Mouse (Mus musculus) right cerebral cortex, postnatal 25 days (tissue): ENCODE measurements around the gene Armcx5.
"Not testable (repeated sequence)": the region's sequence is repeated elsewhere in the genome, so short reads cannot be mapped to it uniquely, and the experiment has no call there.

ENCODE experiments used
- DNase-seq: peaks from one replicate; pipeline ENCODE4 v3.0.0; 2022

Gene Armcx5

DNA sequence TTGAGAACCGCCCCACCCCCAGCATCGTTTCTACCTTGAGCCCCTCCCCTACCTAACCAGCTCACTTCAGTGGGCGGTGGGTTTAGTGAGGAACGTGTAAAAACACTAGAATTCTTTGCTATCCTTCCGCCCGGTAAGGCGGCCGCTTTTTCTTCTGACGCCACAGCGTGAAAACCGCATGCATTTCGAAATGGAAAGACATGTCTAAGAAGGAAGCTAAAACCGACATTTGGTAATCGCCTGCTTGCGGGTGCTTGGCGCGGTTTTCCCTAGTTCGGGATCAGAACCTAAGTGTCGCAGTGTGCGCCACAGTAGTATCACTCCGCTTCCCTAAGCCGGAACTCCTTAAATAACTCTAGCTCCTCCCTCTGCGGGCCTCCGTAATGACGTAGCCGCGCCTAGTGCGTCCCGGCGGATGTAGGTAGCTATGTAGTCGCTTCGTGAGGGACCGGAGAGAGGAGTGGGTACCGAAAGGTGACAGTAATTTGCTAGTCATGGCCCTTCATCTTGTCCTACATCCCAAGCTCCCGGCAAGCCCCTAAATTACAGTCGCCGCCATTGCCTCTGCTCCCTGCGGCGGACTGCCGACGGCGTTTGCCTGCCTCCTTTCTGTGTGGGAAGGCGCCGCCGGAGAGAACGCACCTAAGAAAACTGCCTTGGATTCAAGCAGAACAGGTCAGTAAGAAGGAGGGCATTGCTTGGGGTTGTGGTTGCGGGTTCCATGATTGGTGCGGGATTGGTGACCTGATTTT lies at the start of gene Armcx5, which contains the start of gene Gprasp1:
Gene Armcx5, plus strand, starts transcription at position 430 of the 752 bp plus-strand sequence.
Gene Gprasp1, plus strand, starts transcription at position 430 of the 752 bp plus-strand sequence.
- DNase-seq, result peak; percentile 84

DNA sequence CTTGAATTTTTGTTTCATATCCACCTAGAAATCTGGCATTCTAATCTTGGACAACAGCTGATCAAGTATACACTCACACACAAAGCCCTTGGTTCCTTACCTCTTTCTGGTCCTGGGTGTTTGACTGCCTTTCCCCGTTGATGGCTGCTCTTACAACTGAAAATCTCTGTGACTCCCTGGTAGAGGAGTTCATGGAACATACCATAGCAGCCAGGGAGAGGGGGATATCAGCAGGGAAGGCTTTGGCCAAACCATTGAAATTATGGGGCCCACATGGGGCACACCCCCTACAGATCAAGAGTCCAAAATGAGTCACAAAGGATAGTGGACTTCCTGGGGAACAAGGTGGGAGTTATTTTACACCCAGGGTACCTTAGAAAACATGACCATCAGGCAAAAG lies 48.9 kb upstream of the Armcx5 start, which contains the start of gene Tcp11x2:
Gene Tcp11x2, minus strand, starts transcription at position 158 of the 400 bp plus-strand sequence.
- DNase-seq, result no peak

DNA sequence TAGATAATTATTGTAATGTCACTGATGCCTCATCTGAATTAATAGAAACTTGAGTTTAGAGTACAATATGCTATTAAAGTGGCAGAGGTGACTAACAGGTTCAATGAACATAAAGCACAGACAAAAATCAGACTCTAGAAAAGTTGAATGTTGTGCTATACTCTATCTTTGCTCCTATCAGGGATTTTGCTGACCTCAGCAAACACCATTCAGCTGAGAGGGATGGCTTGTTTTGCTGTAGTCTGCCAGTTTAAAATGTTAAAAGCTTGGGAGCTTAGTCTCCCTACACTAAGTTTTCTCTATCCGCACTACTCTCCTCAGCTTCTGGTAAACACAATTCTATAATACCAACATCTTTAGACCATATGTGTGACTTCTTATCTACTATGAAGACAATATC lies 39.4 kb upstream of the Armcx5 start:
- DNase-seq, result no peak

DNA sequence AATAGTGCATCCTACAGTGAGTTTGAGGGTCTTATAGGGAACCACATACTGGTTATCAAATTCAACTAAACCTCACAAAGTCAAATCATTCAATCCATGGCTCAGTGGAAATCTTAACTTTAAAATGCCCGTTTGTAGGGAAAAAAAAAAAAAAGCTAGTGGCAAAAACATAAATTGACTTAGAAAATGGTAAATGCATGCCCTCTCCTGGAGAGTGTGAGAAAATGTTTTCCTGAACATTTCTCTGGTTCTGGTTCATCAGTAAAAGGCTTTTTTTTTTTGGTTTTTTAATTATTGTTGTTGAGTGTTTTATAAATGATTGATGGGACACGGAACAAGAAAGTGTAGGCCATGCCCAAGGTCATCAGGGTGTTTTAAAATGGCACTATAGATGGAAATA lies 38.2 kb upstream of the Armcx5 start:
- no peak for DNase-seq

DNA sequence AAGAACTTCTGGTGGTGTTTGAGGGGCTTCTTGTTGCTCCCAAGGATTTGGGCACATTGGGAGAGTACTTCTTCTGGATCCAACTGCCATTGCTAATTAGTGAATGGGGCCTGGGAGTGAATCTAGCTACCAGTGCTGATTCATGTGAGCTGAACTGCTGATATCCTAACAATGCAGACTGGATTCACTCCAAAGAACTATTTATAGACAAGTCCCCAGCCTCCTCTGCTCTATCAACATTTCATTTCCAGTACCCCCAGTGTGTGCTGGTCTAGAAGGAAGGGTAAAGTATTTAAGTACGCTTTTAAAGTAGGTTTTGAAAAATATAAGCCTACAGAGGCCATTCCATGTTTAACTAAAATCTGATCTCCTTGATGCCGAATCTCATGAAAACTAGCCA lies 29.7 kb upstream of the Armcx5 start:
- DNase-seq, result no peak

DNA sequence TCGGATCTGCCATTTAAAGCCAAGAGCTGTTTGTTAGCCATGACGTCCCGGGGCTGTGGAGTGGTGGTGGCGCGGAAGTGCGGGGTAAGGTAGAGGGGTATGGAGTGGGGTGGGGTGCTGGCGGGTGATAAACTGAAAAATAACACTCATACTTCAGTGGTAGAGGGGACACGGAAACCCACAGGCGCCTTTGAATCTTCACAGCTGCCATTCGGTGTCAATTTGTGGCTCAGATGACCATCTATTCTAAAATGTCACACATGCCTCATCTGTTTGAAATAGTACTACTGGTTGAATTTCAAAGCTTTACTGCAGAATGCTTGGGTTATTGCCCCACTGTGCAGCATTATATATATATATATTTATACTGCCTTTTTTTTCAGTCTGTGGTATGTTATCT lies 17.4 kb upstream of the Armcx5 start, which contains the start of gene Tmsb15a:
Gene Tmsb15a, minus strand, starts transcription at position 101 of the 400 bp plus-strand sequence.
- no peak for DNase-seq

DNA sequence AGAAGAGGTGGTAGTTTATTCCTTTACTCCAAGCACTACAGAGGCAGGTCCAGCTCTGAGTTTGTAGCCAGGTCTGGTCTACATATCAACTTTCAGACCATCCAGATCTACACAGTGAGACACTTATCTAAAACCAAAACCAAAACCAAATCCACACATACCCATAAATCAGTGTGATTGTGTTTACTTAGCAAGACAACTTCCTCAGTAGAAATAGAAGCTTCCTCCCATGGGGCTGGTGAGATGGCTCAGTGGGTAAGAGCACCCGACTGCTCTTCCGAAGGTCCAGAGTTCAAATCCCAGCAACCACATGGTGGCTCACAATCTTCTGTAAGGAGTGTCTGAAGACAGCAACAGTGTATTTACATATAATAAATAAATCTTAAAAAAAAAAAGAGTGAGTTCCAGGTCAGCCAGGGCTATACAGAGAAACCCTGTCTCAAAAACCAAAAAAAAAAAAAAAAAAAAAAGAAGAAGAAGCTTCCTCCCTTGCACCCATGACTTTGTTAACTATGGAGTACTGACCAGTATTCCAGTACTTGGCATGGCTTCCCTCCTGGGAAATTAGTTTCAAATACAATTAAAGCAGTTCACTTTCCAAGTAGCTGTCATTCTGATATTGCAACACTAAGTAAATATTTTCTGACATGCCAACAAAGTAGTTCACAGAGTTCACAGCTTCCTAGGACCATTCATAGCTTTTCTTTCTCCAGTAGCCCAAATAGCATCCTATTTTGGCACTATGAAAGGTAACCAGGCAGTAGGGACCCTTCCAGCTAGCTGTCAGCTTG lies 3.6 kb upstream of the Armcx5 start:
- no peak for DNase-seq

DNA sequence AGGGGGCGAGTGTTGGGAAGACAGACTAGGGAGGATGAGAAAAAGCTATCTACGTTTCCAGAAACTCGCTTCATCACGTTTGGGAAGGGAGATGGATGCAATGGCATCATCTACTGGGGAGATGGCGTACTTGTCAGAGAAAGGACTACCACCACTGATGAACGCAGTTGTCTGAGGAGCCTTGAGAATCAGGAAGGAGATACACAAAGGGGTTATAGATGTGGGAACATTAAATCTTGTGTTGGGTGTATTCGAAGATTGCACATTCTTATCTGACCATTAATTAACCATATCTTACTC lies 473 bp downstream of the Armcx5 start:
- DNase-seq, result no peak

DNA sequence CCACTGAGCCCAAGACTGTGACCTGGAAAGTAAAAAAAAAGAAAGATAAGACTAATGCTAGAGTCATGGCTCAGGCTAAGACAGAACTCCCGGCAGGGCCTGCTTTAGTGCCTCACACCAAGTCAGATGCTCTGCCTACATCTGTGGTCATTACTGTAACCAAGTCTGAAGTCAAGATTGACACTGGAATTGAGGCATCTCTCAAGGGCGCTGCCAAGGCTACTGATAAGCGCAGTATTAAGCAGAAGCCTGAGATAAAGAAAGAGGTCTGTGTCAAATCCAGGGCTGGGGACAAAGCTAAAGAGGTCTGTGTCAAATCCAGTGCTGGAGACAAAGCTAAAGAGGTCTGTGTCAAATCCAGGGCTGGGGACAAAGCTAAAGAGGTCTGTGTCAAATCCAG lies 2.8 kb downstream of the Armcx5 start:
- DNase-seq, result not testable (repeated sequence)

DNA sequence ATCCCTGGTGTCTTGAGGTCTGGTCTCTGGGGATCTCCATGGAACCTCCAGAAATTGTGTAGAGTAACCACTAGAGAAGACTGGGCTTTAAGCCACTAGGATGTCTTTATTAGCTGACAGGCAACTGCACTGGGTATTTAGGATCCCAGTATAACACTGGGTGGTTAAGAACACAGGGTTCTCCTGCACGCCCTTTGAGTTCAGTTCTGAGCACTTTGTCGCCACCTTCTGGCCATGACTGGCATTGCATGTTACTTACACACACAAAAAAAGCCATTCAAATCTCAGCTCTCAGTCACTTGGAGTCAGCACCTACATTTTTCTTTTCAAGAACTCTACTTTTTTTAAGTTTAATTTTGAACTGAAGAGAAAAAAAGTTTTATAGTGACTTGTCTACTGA lies 10.3 kb downstream of the Armcx5 start:
- DNase-seq, result peak; percentile 60

DNA sequence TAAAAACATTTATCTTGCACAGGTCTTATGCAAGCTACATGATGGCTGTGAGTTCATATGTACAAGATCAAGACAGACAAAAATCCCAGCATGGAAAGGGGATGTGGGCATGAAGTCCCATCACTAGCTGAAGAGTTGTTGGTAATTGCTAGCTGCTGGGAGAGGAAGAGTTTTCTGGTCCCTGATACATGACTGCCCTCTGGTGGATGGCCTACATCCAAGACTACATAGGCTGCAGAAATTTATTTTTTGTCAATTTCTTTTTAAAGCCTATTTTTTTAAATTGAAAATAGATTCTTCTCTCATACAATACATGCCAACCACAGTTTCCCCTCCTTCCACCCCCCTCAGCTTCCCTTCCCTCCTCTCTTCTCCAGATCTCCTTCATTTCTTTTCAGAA lies 19.2 kb downstream of the Armcx5 start:
- no peak for DNase-seq

DNA sequence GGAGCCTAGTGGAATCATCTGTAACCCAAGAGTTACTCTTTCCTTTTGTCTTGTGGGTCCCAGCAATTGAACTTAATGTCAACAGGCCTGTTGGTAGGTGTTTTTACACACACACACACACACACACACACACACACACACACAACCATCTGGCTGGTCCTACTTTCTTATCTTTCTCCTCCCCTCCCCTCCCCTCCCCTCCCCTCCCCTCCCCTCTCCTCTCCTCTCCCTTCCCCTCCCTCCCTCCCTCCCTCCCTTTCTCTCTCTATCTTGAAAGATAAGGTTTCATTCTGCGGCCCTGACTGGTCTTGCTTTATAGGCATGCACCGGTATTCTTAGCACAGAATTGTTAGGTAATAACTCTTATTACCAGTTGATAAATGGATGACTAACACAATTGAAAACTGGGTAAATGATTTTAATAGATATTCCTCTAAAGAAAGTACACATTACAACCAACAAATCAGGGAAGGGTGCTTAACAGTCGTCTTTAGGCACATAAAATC lies 25.6 kb downstream of the Armcx5 start:
- no peak for DNase-seq

DNA sequence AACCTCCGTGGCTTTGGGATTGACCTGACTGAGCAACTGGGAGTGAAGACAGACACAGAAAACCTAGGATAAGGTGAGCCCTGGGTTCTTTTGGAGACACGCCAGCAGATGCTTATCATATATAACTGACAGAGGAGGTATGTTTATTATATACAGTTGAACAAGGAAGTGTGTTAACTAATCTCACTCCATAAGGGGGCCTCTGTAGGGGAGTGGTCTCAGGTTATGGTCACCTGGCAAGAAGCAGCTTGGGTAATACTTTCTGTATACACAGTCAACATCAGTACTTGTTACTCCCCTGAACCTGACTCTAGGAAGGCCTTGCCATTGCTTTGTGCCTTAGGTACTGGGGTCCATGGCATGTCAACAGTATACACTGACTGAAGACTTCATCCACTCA lies 26.0 kb downstream of the Armcx5 start:
- no peak for DNase-seq

DNA sequence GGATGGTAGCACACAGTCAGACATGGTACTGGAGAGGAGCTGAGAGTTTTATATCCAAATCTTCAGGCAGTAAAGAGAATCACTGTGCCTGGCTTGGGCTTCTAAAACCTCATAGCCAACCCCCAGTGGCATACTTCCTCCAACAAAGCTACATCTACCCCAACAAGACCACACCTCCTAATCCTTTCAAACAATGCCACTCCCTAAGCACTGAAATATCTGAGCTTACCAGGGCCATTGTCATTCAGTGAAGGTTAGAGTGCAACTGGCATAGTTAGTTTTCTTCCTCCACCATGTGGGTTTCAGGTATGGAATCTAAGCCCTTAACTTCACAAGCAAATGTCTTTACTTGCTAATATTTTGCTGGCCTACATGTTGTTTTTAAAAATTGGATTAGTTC lies 49.0 kb downstream of the Armcx5 start:
- DNase-seq, result no peak

DNA sequence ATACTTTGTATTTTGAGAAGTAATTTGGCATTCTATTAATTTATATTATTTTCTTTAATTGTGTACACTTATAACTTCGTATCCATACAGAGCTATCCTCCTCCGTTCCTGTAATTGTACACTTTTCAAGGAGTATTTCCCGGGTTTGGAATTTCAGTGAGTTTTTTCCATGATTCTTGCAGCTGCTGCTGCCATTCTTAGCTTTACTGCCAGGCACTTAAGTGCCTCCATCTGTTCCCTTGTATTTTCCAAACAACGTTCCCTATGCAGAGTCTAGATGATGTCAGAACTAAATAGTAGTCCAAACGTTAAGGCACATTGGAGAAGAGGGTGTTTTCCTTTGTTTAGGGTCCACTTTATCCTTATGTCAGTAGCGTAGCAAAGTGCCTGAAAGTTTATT lies 49.8 kb downstream of the Armcx5 start:
- DNase-seq, result no peak

DNA sequence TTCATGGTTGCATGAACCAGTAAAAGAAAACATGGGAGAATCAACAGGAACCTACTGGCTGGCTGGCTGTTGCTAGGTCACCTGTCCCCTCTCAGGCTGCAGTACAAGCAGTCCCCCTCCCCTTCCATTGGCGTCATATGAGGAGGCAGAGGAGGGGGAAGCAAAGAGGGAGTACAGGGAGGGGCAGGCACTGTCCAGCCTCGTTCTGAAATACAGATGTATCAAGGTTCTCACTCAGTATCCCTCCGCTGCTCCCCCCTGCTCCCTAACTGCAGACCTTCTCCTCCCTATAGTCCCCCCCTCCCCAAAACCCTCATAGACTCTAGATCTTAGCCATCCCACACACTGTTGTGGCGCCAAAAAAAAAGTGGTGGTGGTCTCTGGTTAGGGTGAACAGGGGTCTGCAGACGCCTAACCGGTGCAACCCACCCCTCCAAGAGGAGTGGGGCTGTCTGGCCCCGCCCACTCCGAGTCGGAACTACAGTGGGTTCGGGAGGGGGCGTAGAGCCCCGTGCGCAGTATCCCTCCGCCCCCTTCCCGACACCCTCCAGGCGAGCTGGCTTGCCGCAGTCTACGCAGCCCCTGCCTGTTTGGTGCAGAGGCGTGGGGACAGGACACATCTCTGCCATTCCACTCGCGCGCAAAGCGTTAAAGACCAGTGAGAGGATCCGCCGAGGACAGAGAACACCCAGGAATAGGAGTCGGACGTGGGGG lies 53.2 kb downstream of the Armcx5 start:
- DNase-seq, result peak; percentile 61

DNA sequence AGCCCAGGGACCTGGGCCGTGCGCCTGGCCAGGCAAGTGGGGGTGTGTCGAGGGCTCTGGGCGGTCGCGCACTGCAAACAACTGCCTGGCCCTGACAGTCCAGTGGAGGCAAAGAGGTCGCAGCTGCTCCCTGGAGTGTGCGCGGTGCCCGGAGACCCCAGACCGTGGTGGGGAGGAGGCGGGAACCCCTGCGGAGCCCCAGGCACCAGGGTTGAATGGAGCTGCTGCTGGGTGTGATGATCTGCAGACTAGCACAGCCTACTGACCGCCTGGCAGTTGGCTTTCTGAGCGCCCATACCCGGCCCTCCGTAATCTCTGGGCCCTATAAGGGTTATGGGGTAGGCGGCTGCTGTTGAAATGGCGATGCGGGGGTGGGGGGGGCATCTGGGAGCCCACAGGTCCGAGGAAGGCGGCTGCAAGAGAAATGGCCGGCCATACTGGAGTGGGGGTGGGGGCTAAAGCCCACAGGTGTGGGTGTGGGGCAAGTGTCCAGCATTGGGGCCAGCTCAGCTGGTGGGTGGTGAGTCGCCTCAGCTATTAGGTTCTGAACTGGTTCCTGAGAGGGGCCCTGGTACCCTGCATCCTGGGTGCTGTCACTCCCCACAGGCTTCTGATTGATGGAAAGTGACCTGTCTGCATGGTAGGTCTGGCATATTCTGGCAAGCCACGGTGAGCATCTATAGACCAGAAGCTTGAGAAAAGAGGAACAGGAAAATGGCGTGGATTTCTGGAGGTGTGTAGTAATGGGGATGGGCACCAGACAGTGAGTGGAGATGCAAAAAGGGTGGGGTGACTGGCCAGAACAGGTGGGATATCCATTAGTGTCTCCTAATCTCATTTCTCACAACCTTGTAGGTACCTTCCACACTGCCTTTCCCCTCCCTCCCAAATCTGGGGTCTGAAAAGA lies 54.0 kb downstream of the Armcx5 start:
- DNase-seq, result peak; percentile 13
